Mouse (Mus musculus): Measurements from ENCODE around the gene Brinp1. TPM values are rescaled to one million over a fixed set of nuclear protein-coding genes. Genes with fewer than 3 reads are reported as not detected.

The Brinp1 gene
- not detected in 3 replicates for total RNA-seq (2017)

DNA sequence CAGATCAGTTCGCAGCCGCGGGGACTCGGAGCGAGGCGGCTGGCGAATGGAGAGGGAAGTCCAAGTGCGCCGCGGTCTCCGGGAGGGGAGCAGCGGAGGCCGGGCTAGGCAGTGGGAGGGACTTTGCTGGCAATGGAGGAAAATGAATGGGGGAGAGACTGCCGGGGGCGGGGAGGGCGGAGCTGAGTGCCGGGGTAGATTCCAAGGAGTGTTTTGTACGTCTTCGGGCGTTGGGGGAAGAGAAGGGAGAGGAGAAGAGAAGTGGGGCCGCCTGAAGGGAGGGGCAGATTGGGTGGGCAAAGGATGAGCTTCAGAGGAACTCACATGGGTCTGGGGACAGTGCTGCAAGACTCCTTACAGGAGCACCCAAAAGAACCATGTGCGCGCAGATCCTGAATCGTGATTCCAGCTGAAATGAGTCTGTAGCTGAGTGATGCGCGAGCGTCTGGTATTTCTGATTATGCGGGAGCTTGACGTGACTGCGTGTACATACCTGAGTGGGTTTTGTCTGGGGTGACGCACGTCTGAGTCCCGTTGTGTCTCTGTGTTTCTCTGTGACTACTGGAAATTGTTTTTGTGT, at the start of gene Brinp1:
Gene Brinp1, minus strand, starts transcription at position 76 of the 580 bp plus-strand sequence.
- no peak for ATAC-seq (replicated peaks; ENCODE audit: insufficient number of reproducible peaks, low FRiP score, low TSS enrichment, poor library complexity, severe bottlenecking)

DNA sequence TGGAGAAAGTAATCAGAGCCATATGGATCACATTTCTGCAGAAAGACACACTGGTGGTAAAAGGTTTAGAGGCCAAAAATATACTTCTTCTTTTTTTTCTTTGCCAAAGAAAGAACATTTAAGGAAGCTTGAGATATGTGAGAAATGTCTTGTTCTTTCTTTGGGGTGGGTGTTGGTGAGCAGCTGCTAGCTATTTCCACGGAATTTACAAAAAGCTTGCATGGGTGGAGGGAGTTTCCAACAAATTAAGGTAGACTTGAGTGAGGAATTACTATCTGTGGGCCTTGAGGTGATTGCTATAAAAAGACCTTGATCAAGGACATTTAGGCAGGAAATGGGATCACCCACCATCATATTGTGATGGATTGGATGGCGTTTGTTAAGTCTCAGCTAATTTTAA, 3.1 kb upstream of the Brinp1 start:
- no peak for ATAC-seq (replicated peaks; ENCODE audit: insufficient number of reproducible peaks, low FRiP score, low TSS enrichment, poor library complexity, severe bottlenecking)

DNA sequence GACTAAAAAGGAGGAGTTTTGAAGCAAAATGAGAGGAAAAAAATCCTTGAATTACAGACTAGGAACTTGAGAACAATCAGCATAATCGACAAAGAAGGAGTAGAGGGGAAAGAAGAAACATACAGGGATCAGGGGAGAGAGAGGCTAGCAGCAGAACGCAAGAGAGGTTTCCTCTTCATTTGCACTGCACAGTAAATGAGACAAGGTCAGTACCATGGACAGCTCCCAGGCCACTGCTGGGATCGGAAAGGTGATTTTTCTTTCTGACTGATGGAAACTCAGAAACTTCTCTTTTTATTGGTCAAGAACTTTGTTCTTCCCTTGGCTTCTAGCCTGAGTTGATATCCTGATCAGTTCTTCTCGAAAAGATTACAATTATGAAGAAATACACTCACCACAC, 1.4 kb upstream of the Brinp1 start:
- no peak for ATAC-seq (replicated peaks; ENCODE audit: insufficient number of reproducible peaks, low FRiP score, low TSS enrichment, poor library complexity, severe bottlenecking)

DNA sequence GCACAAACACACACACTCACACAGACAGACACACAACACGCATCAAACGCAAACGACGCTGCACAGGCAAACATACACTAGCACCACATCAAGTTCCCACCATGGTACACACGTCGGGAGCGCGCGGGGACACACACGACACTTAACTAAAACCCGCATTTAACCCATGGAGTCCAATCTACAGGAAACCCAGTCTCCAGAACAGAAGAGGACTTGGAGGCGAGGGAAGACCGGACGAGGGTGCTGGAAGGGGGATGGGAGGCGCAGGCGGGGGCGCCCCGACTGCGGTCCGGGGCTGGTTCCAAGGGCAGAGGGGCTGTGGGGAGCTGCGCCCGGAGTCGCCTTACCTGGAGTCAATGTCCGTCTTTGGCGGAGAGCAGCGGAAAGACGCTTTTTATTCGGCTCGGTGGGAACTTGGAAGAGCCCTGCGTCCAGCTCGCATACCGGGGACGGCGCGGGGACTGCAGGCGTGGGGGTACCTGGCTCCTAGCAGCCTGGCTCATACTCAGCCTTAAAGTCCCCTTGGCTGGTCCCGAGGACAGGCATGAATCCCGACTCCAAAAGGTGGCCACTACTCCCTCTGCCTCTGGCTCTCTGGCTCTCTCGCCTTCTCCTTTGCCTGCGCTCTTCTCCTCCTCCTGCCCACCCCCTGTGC, 403 bp downstream of the Brinp1 start:
- no peak for ATAC-seq (replicated peaks; ENCODE audit: insufficient number of reproducible peaks, low FRiP score, low TSS enrichment, poor library complexity, severe bottlenecking)

DNA sequence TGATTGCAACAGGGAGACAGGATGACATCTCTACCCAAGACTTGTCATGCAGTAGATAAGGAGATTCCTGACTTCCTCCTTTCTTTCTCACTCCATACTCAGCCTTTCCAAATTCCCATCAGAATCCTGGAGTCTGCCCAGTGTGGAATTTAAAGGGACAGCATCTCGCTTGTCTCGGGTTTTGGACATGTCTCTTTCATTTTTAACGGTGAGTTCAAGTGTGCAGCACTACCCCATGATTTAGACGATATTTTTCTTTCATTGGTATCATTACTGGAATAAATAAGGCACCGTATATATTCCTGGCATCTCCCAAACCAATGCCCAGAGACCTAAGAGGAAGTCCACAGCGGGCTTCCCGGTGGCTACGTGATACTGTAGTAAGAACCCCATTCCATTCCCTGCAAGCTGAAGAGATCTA, 1.1 kb downstream of the Brinp1 start:
- ATAC-seq (replicated peaks; ENCODE audit: insufficient number of reproducible peaks, low FRiP score, low TSS enrichment, poor library complexity, severe bottlenecking), result no peak

DNA sequence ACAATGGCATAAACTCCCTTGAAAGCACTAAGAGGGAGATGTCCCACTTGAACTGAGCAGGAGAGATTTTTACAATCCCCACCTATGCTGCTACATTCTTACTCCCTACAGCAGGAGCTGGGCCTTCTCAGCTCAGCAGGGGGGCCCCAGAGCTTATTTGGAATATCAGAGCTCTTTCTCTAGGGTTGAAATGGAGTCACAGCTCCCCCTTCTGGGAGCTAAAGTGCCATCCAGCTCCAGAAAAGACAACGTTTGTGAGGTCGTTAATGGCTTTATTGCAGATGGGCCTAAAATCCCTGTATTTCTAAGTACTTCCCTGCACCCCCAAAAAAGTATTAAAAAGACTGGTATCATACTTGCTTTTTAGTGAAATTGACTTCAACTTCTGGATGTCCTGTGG, 3.6 kb downstream of the Brinp1 start:
- ATAC-seq (replicated peaks; ENCODE audit: insufficient number of reproducible peaks, low FRiP score, low TSS enrichment, poor library complexity, severe bottlenecking), result no peak

DNA sequence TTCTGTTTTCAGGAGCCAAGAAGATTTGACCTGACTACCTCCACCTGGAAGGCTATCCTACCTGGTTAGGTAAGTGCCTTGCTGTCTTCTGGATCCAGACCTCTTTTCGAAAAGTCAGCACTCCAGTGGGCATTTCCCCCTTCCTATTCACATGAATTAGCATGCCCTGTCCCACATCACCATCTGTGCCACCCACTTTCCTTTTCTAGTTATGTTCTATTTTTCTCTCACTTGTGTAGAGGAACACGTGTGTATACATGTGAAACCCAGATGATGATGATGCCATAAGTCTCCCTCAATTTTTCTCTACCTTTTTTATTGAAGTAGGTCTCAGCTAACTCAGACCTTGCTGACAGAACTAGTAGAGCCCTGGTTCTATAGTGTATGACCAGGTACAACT, 11.3 kb downstream of the Brinp1 start:
- ATAC-seq (replicated peaks; ENCODE audit: insufficient number of reproducible peaks, low FRiP score, low TSS enrichment, poor library complexity, severe bottlenecking), result no peak

DNA sequence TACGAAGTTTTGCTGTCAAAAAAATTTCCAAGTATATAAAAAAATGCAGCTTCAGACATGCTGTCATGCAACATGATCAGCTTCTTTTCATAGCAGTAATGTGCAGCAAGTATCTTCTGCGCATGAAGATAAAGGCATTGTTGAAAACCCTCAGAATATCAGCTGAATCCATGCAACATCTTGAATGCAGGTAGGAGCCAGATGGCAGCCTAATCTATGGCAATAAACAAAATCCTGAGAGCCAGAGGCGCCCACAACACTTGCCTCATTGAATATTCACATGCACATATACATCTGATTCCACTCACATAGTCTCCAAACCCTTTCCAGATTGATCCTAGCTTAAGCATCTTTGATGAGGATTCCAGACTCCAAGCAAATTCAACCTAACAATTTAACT, 24.2 kb downstream of the Brinp1 start:
- no peak for ATAC-seq (replicated peaks; ENCODE audit: insufficient number of reproducible peaks, low FRiP score, low TSS enrichment, poor library complexity, severe bottlenecking)

DNA sequence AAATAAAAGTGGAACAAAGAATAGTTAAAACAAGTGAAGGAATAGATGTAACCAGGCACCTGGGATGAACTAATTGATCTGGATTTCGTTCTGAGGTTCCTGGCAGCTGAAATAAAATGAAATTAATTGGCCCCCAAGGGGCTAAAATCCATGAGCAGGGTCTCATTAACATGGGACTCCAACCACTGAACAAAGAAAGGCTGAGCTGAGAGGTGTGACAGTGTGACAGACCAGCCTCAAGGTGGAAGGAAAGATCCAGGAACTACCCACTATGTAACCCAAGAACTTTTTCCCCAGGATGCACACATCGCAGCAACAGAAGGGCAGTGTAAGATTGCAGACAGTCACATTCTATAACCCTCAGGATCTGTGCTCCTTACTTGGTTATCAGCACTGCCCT, 28.1 kb downstream of the Brinp1 start:
- no peak for ATAC-seq (replicated peaks; ENCODE audit: insufficient number of reproducible peaks, low FRiP score, low TSS enrichment, poor library complexity, severe bottlenecking)

DNA sequence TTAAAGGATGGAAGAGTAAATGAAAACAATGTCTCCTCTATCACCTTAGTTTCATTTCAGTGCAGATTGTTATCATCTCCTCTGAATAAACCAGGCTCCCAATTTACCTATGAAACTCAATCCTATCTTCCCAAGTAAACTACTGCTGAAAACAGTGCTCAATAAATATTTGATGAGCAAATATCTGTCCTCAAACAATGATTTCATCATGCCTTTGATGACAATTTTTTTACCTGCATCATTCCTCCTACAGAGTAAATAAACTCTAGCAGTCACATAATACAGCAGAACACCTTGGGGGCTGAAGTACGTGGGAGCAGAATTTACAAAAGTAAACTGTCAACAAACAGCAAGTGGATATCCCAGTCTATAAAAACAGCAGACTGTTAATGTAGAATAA, 31.3 kb downstream of the Brinp1 start:
- ATAC-seq (replicated peaks; ENCODE audit: insufficient number of reproducible peaks, low FRiP score, low TSS enrichment, poor library complexity, severe bottlenecking), result no peak

DNA sequence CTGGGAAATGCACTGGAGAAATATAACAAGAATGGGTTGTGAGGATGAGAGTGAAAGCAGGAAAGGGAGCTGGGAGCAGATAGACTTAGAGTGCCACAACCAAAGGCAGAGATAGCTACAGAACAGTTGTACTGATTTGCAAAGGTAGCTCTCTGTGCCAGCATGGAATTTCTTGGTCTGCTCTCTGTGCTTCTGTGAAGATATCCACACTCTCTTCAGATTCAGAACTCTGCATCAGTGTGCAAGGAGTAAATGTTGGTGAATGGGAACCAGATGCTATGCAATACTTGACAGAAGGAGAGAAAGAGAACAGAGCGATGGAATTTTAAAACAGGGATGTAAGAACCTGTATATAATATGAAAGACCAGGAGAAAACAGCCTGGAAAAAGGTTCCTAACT, 31.7 kb downstream of the Brinp1 start:
- ATAC-seq (replicated peaks; ENCODE audit: insufficient number of reproducible peaks, low FRiP score, low TSS enrichment, poor library complexity, severe bottlenecking), result no peak

DNA sequence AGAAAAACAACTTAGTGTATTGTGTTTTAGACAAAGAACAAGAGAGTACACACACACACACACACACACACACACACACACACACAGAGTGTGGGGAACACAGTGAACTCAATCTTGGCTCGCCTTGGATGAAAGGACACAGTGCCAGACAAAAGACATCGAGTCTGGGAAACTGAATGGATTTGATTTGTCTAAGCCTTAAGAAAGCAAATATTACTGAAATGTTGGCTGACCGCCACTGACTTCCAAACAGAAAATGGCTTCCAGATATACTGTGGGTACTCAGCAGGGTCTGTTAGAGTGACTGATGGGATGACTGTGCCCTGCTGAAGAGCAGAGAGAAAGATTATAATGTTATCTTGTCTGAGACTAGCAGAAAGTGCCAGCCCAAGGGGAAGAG, 34.1 kb downstream of the Brinp1 start:
- no peak for ATAC-seq (replicated peaks; ENCODE audit: insufficient number of reproducible peaks, low FRiP score, low TSS enrichment, poor library complexity, severe bottlenecking)

DNA sequence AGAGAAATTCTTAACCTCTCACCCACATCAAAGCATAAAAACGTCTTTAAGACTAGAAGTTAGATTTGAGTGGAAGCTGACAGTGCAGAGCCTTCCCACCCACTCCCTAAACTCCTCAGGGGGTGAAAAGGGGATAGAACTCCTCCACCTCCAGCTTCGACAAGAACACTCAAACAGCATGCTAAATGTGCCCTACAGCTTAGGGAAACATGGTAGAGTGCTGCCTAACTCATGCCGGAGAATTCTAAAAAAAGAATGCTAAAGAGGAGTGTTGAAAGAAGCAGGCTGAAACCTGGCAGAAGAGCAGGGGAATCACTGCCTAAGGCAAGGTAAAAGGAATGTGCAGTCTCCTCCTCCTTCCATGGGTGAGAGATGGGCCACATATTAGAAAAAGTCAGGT, 43.3 kb downstream of the Brinp1 start:
- ATAC-seq (replicated peaks; ENCODE audit: insufficient number of reproducible peaks, low FRiP score, low TSS enrichment, poor library complexity, severe bottlenecking), result no peak

DNA sequence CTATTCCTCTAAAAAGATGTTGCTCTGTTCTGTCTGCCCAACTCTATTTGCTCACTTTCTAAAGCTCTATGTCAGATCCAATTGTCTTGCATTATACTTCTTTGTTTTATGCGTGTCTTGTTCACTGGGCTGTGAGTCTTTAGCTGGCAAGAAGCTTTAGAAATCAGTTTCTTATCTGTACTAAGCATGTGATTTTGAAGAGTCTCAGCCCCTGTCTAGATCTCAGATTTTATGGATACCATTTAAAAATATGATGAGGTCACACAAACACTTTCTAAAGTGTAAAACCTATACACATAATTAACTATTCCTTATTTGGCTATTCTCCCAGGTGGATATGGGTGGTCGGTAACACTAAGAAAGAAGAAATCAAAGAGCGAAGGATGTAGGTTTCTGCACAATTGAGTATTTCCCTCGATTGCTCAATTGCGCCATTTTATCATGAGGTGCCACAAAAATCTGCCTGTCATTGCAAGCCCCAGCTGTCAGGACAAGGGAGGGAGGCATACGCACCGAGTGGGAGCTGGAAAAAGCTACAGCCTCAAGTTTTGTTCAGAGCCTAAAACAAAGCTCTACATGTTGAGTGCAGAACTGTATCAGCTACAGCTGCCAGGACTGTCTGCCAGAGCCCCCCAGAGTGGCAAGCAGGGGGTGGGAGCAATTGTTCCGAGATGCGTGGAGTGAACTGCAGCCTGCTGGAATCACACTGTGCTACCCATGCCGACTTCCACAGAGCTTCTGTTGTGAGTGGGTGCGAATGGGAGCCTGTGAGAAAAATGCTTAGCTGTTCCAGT, 47.6 kb downstream of the Brinp1 start:
- no peak for ATAC-seq (replicated peaks; ENCODE audit: insufficient number of reproducible peaks, low FRiP score, low TSS enrichment, poor library complexity, severe bottlenecking)

DNA sequence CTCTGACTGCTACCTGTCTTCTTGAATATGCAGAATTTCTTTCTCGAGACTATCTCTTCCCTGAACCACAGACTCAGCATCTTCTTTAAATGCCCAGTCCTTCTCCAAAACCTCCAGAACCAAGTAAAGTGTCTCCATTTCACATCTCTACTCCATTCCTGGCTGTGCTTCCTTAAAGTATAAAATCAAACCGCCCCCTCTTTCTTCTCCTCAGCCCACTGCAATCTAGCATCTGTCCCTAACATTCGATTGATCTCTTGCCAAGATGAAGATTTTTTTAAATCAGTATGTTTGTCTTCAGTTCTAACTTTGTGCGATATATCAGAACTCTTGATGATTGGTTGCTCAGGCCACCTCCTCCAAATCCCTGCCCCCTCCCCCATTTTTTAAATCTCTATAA, 63.7 kb downstream of the Brinp1 start:
- no peak for ATAC-seq (replicated peaks; ENCODE audit: insufficient number of reproducible peaks, low FRiP score, low TSS enrichment, poor library complexity, severe bottlenecking)

DNA sequence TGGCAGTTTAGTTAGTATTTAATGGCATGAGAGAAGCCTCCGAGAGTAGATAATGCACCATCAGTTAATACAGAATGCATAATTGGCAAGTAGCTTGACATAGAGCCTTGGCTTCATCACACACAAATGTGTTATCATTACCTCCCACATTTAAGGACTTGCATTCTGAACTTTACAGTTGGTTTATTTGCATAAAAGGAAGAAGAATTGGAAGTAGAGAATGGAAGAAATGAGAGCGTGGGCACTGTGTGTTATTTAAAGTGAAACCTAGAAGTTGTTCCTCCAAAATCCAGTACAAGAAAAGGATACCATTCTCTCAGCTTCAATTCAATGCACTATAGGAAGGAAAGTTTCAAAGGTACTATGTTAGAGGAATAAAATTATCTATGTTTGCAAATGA, 67.9 kb downstream of the Brinp1 start:
- no peak for ATAC-seq (replicated peaks; ENCODE audit: insufficient number of reproducible peaks, low FRiP score, low TSS enrichment, poor library complexity, severe bottlenecking)

DNA sequence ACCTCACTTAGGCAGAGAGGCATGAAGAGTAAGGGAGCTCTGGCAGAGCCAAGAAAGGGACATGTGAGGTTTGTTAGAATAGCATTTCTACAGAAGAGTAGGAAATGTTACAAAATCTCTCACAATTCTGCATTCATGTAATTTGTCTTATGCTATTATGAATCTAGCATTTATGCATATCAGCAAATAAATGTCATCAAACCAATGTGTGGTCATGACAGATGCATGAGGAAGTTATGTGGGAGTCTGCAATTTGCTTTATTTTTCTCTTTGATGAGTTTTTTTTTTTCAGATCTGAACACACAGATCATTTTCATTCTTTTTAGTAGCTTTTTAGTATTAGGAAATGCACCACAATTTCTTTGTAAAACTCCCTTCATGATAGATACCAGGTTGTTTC, 82.2 kb downstream of the Brinp1 start:
- no peak for ATAC-seq (replicated peaks; ENCODE audit: insufficient number of reproducible peaks, low FRiP score, low TSS enrichment, poor library complexity, severe bottlenecking)

DNA sequence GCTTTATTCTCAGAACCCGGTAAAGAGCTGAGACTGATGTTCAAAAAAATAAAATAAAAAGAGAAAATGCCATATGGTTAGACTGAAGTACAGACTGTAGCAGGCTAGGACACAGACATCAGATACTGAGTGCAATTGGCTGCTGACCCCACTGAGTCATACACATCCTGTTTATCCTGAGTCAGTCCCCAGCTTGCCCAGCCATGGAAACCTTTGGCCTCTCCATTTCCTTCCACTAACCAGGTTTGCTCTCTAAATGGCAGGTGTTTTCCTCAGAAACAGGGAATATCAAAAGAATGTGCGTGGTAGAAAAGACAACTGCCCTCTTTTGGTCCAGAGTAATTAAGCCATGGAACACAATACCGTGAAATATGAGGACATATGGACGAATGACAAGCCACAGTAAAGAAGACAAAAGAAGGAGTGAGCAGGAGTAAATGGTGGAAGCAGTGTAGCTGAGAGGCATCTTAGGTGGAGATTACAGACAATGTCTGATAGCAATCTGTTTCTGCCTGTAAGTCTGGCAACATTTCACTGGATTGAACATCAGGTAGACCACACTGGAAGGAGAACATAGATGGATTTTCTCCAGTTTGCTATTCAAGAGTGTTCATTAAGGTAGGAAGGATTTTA, 88.9 kb downstream of the Brinp1 start:
- no peak for ATAC-seq (replicated peaks; ENCODE audit: insufficient number of reproducible peaks, low FRiP score, low TSS enrichment, poor library complexity, severe bottlenecking)

DNA sequence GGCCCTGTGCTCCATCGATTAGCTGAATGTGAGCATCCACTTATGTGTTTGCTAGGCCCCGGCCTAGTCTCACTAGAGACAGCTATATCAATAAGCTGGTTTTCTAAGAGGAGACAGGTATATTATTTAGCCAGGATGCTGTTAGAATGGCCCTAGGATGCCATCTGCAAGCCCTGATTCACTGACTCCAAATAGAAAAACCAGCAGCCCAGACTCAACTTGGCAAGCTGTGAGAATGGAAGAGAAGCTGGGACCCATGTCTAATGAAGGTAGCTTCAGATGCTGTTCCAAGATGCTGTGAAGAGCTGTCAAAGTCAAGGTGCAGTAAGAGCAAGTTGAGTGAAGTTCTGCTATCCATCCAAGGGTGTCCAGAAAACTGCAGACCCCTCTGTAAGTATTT, 89.5 kb downstream of the Brinp1 start:
- ATAC-seq (replicated peaks; ENCODE audit: insufficient number of reproducible peaks, low FRiP score, low TSS enrichment, poor library complexity, severe bottlenecking), result no peak

DNA sequence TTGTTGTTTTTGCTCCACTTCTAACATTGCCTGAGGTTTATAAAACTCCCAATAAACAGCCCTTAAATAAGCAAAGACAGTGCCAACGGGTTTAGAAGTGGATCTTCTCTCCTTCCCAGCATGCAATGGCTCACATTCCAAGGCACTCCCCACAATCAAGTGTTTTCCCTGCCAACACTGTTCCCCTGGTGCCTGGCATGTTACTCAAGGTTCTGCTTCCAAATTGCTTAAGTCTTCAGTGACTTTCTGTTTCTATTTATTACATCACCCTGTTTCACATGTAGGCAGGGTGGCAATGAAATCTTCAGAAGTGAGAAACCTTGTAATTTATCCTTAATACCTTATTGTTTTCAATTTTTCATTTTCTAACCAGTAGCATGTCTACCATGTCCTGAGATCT, 97.3 kb downstream of the Brinp1 start:
- ATAC-seq (replicated peaks; ENCODE audit: insufficient number of reproducible peaks, low FRiP score, low TSS enrichment, poor library complexity, severe bottlenecking), result no peak
